Mouse (Mus musculus) gastrocnemius, postnatal 25 days (tissue): ENCODE data around the gene Megf9. TPM values are rescaled to one million over a fixed set of nuclear protein-coding genes. Genes with fewer than 3 reads are reported as not detected.

Experiments used
- DNase-seq: peaks from one replicate; pipeline ENCODE4 v3.0.0; 2022
- total RNA-seq, 2 experiments: library from RNA; stranded (reverse); gene quantifications; 1 replicate in 1 of 2; 2 replicates in 1 of 2; pipeline ENCODE4 v1.2.3; 2021

Gene Megf9
- total RNA-seq, 2 experiments from 2014 or later: 3.9 to 5.7 TPM

GRCm38 (mm10) chr4:70523346-70523745, 11.4 kb downstream of the Megf9 start:
- no peak for DNase-seq

GRCm38 (mm10) chr4:70521506-70522292, 13.1 kb downstream of the Megf9 start:
- no peak for DNase-seq

DNA sequence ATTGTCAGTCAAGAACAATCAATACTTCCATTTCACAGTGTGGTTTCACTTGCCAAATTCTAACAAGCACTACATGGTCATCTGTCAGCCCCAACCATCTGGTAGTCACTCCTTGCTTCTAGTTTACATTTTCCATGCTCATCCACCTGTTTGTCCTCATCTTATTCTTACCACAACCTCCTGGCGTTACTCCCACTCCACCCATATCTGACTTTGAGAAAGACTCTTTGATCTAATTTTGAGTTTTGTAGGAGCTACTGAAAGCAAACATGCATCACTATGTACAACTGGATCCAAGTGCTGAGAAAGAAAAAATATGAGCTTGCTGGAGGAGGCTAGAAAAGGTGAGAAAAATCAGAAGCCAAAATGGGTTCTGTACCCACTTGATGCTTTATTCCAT, 17.1 kb downstream of the Megf9 start:
- no peak for DNase-seq

- no peak for DNase-seq
Observed at GRCm38 (mm10) chr4:70516289-70516688, 18.5 kb downstream of the Megf9 start.

GRCm38 (mm10) chr4:70515514-70515913, 19.3 kb downstream of the Megf9 start:
- DNase-seq: no peak

DNA sequence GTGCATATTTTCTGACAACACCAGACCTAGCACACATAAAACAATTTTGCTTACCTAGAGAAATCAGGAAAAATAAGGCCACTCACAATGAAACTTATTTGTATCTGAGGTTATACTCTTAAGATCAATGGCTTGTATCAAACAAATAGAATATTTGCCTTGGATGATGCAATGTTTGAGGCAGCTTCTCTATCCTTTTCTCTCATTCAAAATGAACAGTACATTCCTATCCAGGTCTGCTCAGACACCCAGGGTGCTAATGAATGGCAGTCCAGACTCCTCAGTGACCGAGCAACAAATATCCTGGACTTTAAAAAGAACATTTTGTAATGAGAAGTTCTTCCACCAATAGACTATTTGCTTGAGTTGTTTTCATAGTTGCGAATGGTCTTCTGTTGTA, 24.8 kb downstream of the Megf9 start:
- no peak for DNase-seq

DNA sequence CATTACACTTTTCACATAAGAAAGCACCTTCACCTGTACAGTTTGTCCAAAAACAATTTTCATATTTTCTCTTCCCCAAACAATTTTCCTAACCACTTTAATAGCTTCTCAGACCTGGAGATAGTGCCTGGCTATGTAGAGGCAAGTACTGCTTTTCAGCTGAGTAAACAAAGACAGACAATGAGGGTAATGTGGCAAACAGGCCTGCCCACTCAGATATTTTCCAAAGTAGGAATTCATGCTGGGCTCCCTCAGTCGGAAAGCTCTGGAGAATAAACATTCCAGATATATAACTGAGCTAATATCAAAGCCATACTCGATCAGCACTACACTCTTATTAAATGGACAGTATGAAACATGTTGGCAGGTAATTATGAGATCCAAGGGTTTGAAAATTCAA, 25.2 kb downstream of the Megf9 start:
- DNase-seq: no peak

GRCm38 (mm10) chr4:70508207-70508606, 26.6 kb downstream of the Megf9 start:
- DNase-seq: no peak

DNA sequence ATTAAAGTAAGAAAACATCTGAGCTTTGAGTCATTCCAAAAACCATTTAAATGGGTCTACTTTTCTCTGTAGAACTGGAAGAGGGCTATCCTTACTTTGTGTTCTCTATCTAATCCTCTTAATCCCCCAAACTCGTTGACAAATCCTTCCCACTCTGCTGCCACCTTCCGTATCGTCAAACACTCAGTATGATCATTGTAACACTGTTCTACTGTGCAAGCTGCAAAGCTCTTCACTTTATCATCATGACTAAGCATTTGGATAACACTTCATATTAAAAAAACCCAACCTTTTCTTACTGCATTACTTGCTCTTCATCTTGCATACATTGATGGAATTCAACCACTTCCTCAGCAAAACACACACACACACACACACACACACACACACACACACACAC, 28.8 kb downstream of the Megf9 start:
- no peak for DNase-seq

DNA sequence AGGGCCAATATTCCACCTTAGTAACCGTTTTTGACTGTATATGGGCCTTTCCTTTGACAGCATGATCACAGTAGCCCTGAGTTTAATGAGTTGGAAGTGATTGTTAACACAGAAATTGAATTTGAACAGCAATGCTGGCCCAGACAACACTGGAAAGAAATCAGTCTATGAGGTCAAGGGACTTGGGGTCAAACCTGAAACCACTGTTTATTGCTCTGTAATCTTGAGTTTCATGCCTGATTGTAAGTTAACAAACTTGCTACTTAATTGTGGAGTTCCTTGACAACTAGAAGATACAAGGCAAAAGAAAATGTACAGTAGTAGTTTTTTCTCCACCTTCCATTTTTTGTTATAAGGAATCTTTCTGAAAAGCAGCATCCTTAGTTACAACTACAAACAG, 31.0 kb downstream of the Megf9 start:
- no peak for DNase-seq

GRCm38 (mm10) chr4:70499285-70499684, 35.5 kb downstream of the Megf9 start:
- DNase-seq: no peak

DNA sequence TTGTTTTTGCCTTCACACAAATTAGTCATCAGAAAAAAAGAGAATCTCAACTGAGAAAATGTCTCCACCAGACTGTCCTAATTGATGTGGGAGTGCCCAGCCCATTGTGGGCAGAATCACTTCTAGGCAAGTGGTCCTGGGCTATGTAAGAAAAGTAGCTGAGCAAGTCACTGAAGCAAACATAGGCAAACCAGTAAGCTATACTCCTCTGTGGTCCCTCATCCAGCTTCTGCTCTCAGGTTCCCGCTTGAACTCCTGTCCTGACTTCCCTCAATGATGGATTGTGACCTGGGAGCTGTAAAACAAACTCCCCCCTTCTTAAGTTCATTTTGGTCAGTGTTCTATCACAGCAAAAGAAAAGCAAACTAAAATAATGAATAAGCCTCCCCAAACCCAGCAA, 37.8 kb downstream of the Megf9 start:
- DNase-seq: no peak

- no peak for DNase-seq
Observed at GRCm38 (mm10) chr4:70489792-70490191, 45.0 kb downstream of the Megf9 start.

- no peak for DNase-seq
Observed at GRCm38 (mm10) chr4:70488415-70488814, 46.4 kb downstream of the Megf9 start.

GRCm38 (mm10) chr4:70484134-70484533, 50.7 kb downstream of the Megf9 start:
- DNase-seq: no peak

DNA sequence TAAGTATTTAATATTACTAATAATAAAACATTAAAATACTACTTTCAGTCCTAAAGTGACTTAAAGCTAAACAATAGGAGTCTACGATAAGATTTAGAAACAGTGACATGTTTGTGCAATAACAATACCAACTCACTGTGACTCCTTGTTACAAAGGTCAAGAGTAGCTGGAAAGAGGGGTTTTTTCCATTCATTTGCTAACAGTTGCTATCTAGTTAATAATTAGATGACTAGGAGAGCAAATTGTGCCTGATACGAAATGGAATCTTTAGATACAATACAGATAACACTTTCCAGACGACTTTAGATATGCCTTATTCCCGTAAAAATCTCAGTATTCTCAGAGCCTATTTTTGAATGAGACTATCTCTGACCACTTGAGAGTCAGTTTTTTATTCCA, 52.9 kb downstream of the Megf9 start:
- no peak for DNase-seq

DNA sequence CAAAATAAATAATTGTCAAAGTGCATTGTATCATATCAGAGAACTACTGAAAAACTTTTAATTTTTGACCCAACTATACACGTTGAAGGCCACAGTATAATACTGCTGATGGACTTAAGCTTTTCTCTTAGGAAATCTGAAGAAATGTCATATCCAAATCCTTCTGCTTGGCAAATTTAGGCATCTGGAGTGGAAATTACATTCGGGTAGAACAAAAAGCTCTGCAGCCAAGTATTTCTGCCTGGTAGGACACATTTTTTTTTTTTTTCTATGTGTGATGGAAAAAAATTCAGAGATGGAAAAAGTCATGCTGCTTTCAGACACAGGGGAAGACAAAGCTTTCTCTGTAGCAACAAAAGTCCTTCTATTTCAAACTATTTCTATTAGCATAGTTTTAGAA, 63.4 kb downstream of the Megf9 start:
- no peak for DNase-seq

DNA sequence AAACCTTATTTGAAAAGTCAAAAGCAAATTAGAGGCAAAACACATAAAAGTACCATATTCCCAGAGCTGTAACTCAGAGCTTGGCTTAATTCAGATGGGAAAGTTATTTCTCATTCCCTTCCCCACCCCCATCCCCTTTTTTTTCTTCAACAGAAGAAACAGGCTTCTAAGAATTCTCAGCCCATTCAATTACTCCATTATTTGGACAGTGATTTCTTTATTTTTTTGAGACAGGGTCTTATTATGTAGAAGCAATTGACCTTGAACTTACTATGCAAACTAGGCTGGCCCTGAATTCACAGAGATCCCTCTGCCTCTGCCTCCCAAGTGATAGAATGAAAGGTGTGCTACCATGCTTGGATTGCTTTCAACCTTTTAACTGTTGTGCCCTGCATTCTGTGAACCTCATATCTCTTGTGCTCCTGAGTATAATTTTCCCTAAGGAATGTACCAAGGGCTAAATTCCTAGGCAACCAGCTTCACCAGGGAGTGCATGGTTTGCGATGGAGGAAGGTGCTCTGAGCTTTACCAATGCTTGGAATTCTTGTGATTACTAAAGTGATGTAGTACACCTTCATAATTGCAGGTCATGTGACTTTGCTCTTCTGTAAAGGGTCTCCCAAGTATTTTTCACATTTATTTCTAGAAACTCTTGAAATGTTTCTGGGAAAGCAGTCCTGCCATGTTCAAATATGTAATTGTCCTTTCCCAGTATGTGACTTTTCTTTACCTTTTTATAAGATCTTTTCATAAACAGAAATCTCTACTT, 68.7 kb downstream of the Megf9 start:
- DNase-seq: no peak

- no peak for DNase-seq
Observed at GRCm38 (mm10) chr4:70463302-70463701, 71.5 kb downstream of the Megf9 start.

DNA sequence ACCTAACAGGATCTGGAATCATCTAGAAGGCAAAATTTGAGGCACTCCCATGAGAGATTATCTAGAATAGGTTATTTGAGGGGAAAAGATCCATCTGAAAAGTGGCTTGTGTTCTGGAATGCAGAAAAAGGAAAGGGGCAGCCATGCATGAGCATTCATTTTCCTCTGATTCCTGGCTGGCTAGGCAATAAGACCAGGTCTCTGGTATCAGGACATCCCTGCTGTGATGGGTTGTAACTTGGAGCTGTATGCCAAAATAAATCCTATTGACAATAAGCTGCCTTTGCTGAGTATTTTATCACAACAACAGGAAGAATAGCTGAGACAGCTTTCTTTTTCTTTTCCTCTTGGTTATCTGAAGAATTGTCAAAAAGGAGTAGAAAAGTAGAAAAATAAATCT, 73.4 kb downstream of the Megf9 start:
- no peak for DNase-seq

GRCm38 (mm10) chr4:70452161-70452560, 82.6 kb downstream of the Megf9 start:
- DNase-seq: no peak

DNA sequence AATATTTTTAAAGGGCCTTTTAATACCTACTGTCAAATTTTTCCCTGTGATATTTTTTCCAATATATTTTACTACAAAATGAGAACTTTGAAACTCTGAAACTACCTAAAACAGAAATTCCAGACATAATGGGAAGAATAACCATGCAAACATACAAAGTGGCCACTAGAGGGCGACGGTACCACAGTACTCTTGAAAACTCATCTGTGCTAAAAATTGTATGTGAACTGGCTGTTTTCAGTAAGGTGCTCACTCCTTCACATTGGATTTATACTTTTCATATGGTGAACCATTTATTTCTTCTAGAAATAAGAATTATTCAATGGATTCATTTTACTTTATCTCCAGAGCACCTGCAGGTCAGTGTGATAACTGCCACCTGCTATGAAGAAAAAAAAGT, 83.0 kb downstream of the Megf9 start:
- no peak for DNase-seq

DNA sequence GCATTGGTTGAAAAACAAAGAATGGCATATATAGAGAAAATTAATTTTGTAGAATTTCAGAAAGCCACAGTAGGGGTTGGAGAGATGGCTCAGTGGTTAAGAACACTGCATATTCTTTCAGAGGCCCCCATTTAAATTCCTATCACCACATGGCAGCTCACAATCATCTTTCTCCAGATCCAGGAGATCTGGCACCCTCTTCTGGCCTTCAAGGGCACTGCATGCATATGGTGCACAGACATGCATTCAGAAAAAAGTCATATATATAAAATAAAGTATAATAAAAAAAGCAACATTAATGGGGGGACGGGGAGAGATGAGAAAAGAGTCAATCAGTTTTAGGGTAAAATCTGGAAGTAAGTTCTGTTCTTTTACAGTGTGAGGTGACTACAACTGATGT, 85.1 kb downstream of the Megf9 start:
- no peak for DNase-seq

DNA sequence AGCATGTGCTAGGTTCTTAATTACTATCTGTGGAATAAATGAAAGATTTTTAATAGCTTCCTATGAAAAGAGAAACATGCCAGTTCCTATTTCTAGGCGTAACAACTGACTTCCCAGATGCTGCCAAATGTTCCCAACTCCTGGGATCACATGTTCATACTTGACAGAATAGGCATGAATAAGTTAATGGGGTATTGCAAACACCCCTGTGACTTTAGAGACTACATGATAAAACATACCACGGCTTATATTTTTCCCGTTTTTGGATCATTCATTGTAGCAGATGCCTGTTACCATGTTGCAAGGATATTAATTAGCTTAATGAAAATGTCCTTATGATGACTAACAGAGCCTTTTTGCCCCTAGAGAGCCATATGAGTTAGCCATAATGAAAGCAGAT, 88.0 kb downstream of the Megf9 start:
- DNase-seq: no peak
